Mouse (Mus musculus) hindbrain, embryonic 13.5 days (tissue): Measurements from ENCODE around the gene Rpl41. TPM values are rescaled to one million over a fixed set of nuclear protein-coding genes. Genes with fewer than 3 reads are reported as not detected.

Source experiments
- ATAC-seq: fragments of 200-750 bp; cut with Nextera tagmentation; 2 replicates; pipeline ENCODE4 v1.8.0; 2017; ENCODE audit warnings: moderate TSS enrichment; ENCODE audit not compliant: low FRiP score
- H3K27ac ChIP-seq: fragments of 300-500 bp; sonication (generic); 2 replicates; pipeline ENCODE4 v1.5.1; 2015; ENCODE audit warnings: inconsistent platforms, mild to moderate bottlenecking, moderate library complexity
- H3K27me3 ChIP-seq: fragments of 300-500 bp; sonication (generic); 2 replicates; pipeline ENCODE4 v1.6.1; 2015; ENCODE audit warnings: mild to moderate bottlenecking, inconsistent platforms
- H3K36me3 ChIP-seq: fragments of 300-500 bp; sonication (generic); 2 replicates; pipeline ENCODE4 v1.6.1; 2015; ENCODE audit warnings: mild to moderate bottlenecking, inconsistent platforms
- H3K4me1 ChIP-seq: fragments of 300-500 bp; sonication (generic); replicated peaks from 2 replicates; pipeline ENCODE4 v1.6.1; 2015; ENCODE audit warnings: inconsistent platforms
- H3K4me2 ChIP-seq: fragments of 300-500 bp; sonication (generic); 2 replicates; pipeline ENCODE4 v1.6.1; 2015; ENCODE audit warnings: inconsistent platforms, mild to moderate bottlenecking, moderate library complexity
- H3K4me3 ChIP-seq: fragments of 300-500 bp; sonication (generic); 2 replicates; pipeline ENCODE4 v1.5.1; 2015; ENCODE audit warnings: mild to moderate bottlenecking, inconsistent platforms
- H3K9ac ChIP-seq: fragments of 300-500 bp; sonication (generic); 2 replicates; pipeline ENCODE4 v1.6.1; 2015; ENCODE audit warnings: mild to moderate bottlenecking, inconsistent platforms
- H3K9me3 ChIP-seq: fragments of 300-500 bp; sonication (generic); 2 replicates; pipeline ENCODE4 v1.6.1; 2016; ENCODE audit warnings: inconsistent platforms
- WGBS: fragments of 180-500 bp; shearing (Covaris S2); methylation state at CpG from one replicate; pipeline ENCODE4 v1.1.7; 2015; 5-methylcytosine and 5-hydroxymethylcytosine counted together
- polyA plus RNA-seq: library from polyadenylated mRNA; unstranded; fragments of >200 nt; fragmentation: Nextera tagmentation; extraction: Ambion mirVana; gene quantifications from 2 replicates; pipeline ENCODE4 v1.2.1, GENCODE M21; 2015

Gene Rpl41
- 2,639 and 2,680 TPM in 2 replicates for polyA plus RNA-seq

GRCm38 (mm10) chr10:128548947-128549681 is at the start of gene Rpl41:
Rpl41 (minus strand) TSS chr10:128549305.
- Histone ChIP-seq H3K4me3 (peak within 1 kb of the TSS; percentile 76), H3K9ac (peak within 1 kb of the TSS; percentile 93), H3K27me3 (no peaks in the 10 kb centered on the region), H3K9me3 (no peaks in the 10 kb centered on the region), H3K36me3 (peaks cover 16% of the 10 kb centered on the region), H3K4me2 (peak within 1 kb of the TSS; percentile 85), H3K27ac (peak within 1 kb of the TSS; percentile 97), H3K4me1 (peaks cover 21% of the 10 kb centered on the region)
- peak; percentile 91 for ATAC-seq
- WGBS, result under 1% methylated on average over 31 of the region's 31 CpGs

GRCm38 (mm10) chr10:128598476-128598875 is 49.4 kb upstream of the Rpl41 start:
- no peaks in the 10 kb centered on the region for H3K9me3 ChIP-seq
- no peaks in the 10 kb centered on the region for H3K36me3 ChIP-seq
- H3K27ac ChIP-seq, result no peak overlapping the region
- H3K4me1 ChIP-seq, result no peaks in the 10 kb centered on the region
- H3K27me3 ChIP-seq, result no peaks in the 10 kb centered on the region
- WGBS, result 81% methylated on average over 2 of the region's 2 CpGs
- no peak for ATAC-seq
- no peak overlapping the region for H3K4me2 ChIP-seq
- no peak overlapping the region for H3K4me3 ChIP-seq
- H3K9ac ChIP-seq, result no peak overlapping the region

- Histone ChIP-seq H3K9me3 (no peaks in the 10 kb centered on the region), H3K27ac (no peak overlapping the region), H3K27me3 (peaks cover 35% of the 10 kb centered on the region), H3K36me3 (no peaks in the 10 kb centered on the region), H3K4me2 (no peak overlapping the region), H3K4me3 (no peak overlapping the region), H3K9ac (no peak overlapping the region), H3K4me1 (peaks cover 19% of the 10 kb centered on the region)
- WGBS, result 65% methylated on average over 5 of the region's 5 CpGs
- no peak for ATAC-seq
Observed at GRCm38 (mm10) chr10:128592797-128593196, 43.7 kb upstream of the Rpl41 start.

DNA sequence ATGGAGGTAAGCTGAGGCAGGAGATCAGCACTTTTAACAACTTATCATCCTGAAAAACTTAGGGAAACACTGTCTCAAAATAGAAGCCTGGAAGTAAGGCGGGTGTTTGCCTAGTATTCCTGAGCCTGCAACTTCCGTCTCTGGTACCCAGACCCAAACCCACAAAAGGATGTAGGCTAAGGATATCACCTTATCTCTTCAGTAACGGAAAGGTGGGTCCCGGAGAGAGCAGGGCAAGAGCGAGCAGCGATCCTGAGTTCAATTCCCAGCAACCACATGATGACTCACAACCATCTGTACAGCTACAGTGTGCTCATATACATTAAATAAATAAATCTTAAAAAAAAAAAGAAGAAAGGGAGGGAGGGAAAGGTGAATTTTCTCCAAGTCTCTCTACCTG is 42.3 kb upstream of the Rpl41 start:
- WGBS, result 91% methylated on average over 6 of the region's 6 CpGs
- peaks cover 19% of the 10 kb centered on the region for H3K4me1 ChIP-seq
- H3K4me2 ChIP-seq, result no peak overlapping the region
- no peaks in the 10 kb centered on the region for H3K36me3 ChIP-seq
- no peak for ATAC-seq
- H3K9me3 ChIP-seq, result no peaks in the 10 kb centered on the region
- H3K4me3 ChIP-seq, result no peak overlapping the region
- H3K9ac ChIP-seq, result no peak overlapping the region
- H3K27ac ChIP-seq, result no peak overlapping the region
- peaks cover 49% of the 10 kb centered on the region for H3K27me3 ChIP-seq

GRCm38 (mm10) chr10:128590193-128590690 is 41.1 kb upstream of the Rpl41 start:
- 0% methylated on average over 36 of the region's 43 CpGs for WGBS
- Histone ChIP-seq H3K4me1 (peaks cover 19% of the 10 kb centered on the region), H3K9ac (peak overlapping the region; percentile 69), H3K27me3 (peaks cover 60% of the 10 kb centered on the region), H3K27ac (no peak overlapping the region; the same call in 1 of the 2 replicates), H3K36me3 (no peaks in the 10 kb centered on the region), H3K9me3 (no peaks in the 10 kb centered on the region), H3K4me3 (peak overlapping the region; percentile 62), H3K4me2 (peak overlapping the region; percentile 95)
- ATAC-seq, result peak; percentile 38

- peaks cover 19% of the 10 kb centered on the region for H3K4me1 ChIP-seq
- H3K27ac ChIP-seq, result peak within 1 kb of the TSS; percentile 18; the same call in 1 of the 2 replicates
- peaks cover 67% of the 10 kb centered on the region for H3K27me3 ChIP-seq
- H3K4me2 ChIP-seq, result peak within 1 kb of the TSS; percentile 95
- H3K9ac ChIP-seq, result peak within 1 kb of the TSS; percentile 69
- H3K4me3 ChIP-seq, result peak within 1 kb of the TSS; percentile 62
- ATAC-seq, result peak; percentile 55
- WGBS, result 0% methylated on average over 43 of the region's 43 CpGs
- no peaks in the 10 kb centered on the region for H3K9me3 ChIP-seq
- no peaks in the 10 kb centered on the region for H3K36me3 ChIP-seq
Observed at GRCm38 (mm10) chr10:128589464-128590192, 40.5 kb upstream of the Rpl41 start, which contains the start of gene Erbb3. Erbb3 (minus strand) TSS chr10:128589652.

DNA sequence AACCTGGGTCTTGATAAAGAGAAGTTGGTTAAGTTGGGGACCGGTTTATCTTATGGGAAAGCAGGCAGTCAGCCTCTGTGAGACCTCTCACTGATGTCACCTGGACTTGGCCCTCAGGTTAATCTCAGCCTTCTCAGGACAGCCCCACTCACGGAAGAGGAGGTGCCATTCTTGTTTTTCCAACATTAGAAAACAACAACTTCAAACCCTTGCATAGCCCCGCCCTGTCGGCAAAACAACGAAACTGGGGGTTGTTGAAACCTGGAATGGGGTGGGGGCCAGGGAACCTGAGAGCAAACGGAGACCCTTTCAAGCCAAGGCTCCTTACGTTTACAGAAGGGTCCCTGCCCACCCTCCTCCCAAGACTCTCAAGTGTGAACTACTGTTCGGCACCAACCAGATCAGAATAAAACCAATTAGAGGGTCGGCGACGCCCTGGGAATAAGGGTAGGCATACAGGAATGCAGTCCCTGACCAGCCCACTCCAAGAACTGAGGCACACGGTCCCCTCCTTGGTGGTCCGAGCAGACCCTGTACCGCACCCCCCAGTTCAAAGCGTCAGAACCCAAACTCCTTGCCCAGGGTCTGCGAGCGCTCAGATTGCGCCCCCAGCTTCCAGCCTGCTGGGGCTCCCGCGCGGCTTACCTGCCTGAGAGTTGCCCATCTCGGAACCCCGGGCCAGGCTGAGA is 39.8 kb upstream of the Rpl41 start:
- Histone ChIP-seq H3K4me2 (peak overlapping the region; percentile 95), H3K36me3 (no peaks in the 10 kb centered on the region), H3K9ac (peak overlapping the region; percentile 69), H3K27ac (0 out of 2 replicates have a peak overlapping the region, but pooled peaks have one; percentile 18), H3K27me3 (peaks cover 74% of the 10 kb centered on the region), H3K4me3 (peak overlapping the region; percentile 62), H3K4me1 (peaks cover 19% of the 10 kb centered on the region), H3K9me3 (no peaks in the 10 kb centered on the region)
- 4% methylated on average over 23 of the region's 23 CpGs for WGBS
- ATAC-seq, result peak; percentile 43

GRCm38 (mm10) chr10:128588136-128588535 is 39.0 kb upstream of the Rpl41 start:
- Histone ChIP-seq H3K9me3 (no peaks in the 10 kb centered on the region), H3K27ac (no peak overlapping the region), H3K4me3 (peak overlapping the region; percentile 62; the same call in 1 of the 2 replicates), H3K4me2 (no peak overlapping the region), H3K27me3 (peaks cover 82% of the 10 kb centered on the region), H3K9ac (no peak overlapping the region), H3K36me3 (no peaks in the 10 kb centered on the region), H3K4me1 (peaks cover 19% of the 10 kb centered on the region)
- ATAC-seq, result no peak
- WGBS, result 22% methylated on average over 1 of the region's 1 CpGs

- no peak for ATAC-seq
- H3K36me3 ChIP-seq, result no peaks in the 10 kb centered on the region
- H3K4me1 ChIP-seq, result peaks cover 19% of the 10 kb centered on the region
- H3K4me3 ChIP-seq, result no peak overlapping the region
- no peak overlapping the region for H3K4me2 ChIP-seq
- no peak overlapping the region for H3K27ac ChIP-seq
- 64% methylated on average over 8 of the region's 8 CpGs for WGBS
- H3K9me3 ChIP-seq, result no peaks in the 10 kb centered on the region
- no peak overlapping the region for H3K9ac ChIP-seq
- H3K27me3 ChIP-seq, result peaks cover 84% of the 10 kb centered on the region
Observed at GRCm38 (mm10) chr10:128587697-128588096, 38.6 kb upstream of the Rpl41 start.

DNA sequence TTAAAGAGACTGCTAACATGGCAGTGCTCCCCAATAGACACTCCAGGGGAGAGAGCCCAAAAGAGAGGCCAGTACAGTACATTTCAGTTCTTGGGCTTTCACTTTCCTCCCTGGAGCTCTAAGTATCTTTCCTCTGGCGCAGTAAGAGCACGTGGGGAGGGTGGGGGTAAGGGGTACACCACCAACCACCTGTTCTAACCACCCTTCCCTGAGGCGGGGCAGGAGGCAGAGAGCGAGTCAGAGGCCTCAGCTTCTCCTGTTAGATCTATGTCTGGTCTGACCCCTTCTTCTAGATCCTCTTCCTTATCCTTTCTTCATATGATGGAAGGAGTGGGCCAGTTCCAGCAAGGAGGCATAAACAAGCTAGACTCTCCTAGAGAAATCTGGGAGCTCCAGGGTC is 38.0 kb upstream of the Rpl41 start:
- H3K27me3 ChIP-seq, result peaks cover 84% of the 10 kb centered on the region
- peak overlapping the region; percentile 18; the same call in 1 of the 2 replicates for H3K4me2 ChIP-seq

DNA sequence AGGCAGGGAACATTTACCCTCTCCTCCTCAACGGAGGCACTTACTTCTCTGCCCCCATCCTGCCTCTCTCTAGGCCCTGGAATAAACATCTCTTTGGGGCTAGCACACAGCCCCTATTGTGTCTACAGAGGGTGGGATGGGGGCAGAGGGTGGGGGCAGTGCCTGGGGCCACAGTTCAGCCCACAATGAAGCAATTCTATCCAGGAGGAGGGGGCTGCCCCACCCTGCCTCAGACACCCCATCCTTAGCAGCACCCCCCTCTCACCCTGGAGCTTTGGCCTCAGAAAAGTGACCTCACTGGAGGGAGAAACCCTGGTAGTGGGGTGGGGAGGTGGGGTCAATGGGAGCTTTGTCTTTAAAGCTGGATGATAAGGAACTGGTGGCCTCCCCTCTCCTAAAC is 37.4 kb upstream of the Rpl41 start:
- Histone ChIP-seq H3K9ac (peak overlapping the region; percentile 11; the same call in 1 of the 2 replicates), H3K36me3 (no peaks in the 10 kb centered on the region), H3K27me3 (peaks cover 84% of the 10 kb centered on the region), H3K9me3 (no peaks in the 10 kb centered on the region), H3K27ac (no peak overlapping the region), H3K4me2 (no peak overlapping the region), H3K4me3 (no peak overlapping the region), H3K4me1 (peaks cover 19% of the 10 kb centered on the region)
- WGBS, result 6% methylated on average over 1 of the region's 1 CpGs
- no peak for ATAC-seq

More for the DNA sequence above, 38.0 kb upstream of the Rpl41 start:
- 40% methylated on average over 4 of the region's 4 CpGs for WGBS
- H3K9me3 ChIP-seq, result no peaks in the 10 kb centered on the region
- H3K4me1 ChIP-seq, result peaks cover 19% of the 10 kb centered on the region
- no peak overlapping the region for H3K27ac ChIP-seq
- ATAC-seq, result no peak
- no peaks in the 10 kb centered on the region for H3K36me3 ChIP-seq
- H3K4me3 ChIP-seq, result no peak overlapping the region
- peak overlapping the region; percentile 11; the same call in 1 of the 2 replicates for H3K9ac ChIP-seq

GRCm38 (mm10) chr10:128584386-128584785 is 35.3 kb upstream of the Rpl41 start:
- H3K4me1 ChIP-seq, result peaks cover 5% of the 10 kb centered on the region
- H3K4me2 ChIP-seq, result no peak overlapping the region
- H3K27me3 ChIP-seq, result peaks cover 65% of the 10 kb centered on the region
- WGBS, result 5% methylated on average over 4 of the region's 4 CpGs
- H3K9me3 ChIP-seq, result no peaks in the 10 kb centered on the region
- ATAC-seq, result no peak
- H3K36me3 ChIP-seq, result no peaks in the 10 kb centered on the region
- no peak overlapping the region for H3K9ac ChIP-seq
- H3K4me3 ChIP-seq, result no peak overlapping the region
- H3K27ac ChIP-seq, result no peak overlapping the region
